Mouse (Mus musculus): ENCODE data around the gene Osbpl8. TPM values are rescaled to one million over a fixed set of nuclear protein-coding genes. Genes with fewer than 3 reads are reported as not detected.

The Osbpl8 gene
- total RNA-seq, 2 experiments from 2014 or later: 68.1 to 95.3 TPM

Other genes starting within 250 kb of the Osbpl8 start
- 56.4 and 57.9 TPM in 2 replicates for gene Csrp2, start 245.0 kb upstream of the Osbpl8 start, total RNA-seq (2015)
- gene Csrp2, start 245.0 kb upstream of the Osbpl8 start, total RNA-seq (2017): 174 and 176 TPM in 2 replicates
- 9.5 and 10.0 TPM in 2 replicates for gene Zdhhc17, start 154.6 kb upstream of the Osbpl8 start, total RNA-seq (2015)
- gene Zdhhc17, start 154.6 kb upstream of the Osbpl8 start, total RNA-seq (2017): 9.7 and 14.6 TPM in 2 replicates
- gene Bbs10, start 133.9 kb downstream of the Osbpl8 start, total RNA-seq (2015): 0.76 and 0.98 TPM in 2 replicates
- gene Bbs10, start 133.9 kb downstream of the Osbpl8 start, total RNA-seq (2017): 2.1 and 2.3 TPM in 2 replicates

Measured in megakaryocyte, adult 5-6 weeks (primary cell).